ENCODE assay signal across 29 mouse cellular contexts in the genomic region with DNA sequence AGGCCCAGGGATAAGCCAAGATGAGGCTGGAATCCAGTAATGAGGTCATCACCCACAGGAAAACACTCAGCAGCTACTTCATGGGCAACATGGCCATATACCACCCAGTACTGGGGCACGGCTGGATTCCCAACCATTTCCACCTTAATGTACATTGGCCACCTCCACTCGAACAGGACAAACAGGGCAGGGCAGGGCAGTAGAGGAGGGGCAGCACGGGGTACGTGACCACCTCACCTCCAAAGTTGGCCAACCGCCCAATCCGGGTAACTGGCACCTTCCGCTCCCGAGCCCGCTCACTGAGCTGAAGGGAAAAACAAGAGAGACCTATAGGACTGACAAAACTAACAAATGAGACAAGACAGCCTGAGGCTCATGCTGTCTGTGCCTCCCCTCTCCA. TPM values are rescaled to one million over a fixed set of nuclear protein-coding genes. Genes with fewer than 3 reads are reported as not detected.
DNase-seq lines count a peak whose midpoint lies in the region; ATAC-seq and TF ChIP-seq lines count a peak whose summit lies in the region.
"Had no signal": no experiment of that assay in that cellular context is flagged by ENCODE, and none has a peak within 500 bp of the region (broad histone marks: within the 10 kb centered on the region; RNA-seq: fewer than 3 reads in every experiment).

No protein-coding gene starts in this region.

- no peak overlapping the region for H3K4me2 ChIP-seq in heart, embryonic 12.5 days
- H3K4me2 ChIP-seq in liver, postnatal 0 days (ENCODE audit: low read depth, low read length) = no peak overlapping the region
- H3K4me2 ChIP-seq in stomach, postnatal 0 days (replicated peaks; ENCODE audit: low read depth) = no peak overlapping the region
- no peak overlapping the region for H3K4me2 ChIP-seq in forebrain, embryonic 13.5 days
- H3K4me2 ChIP-seq: embryonic facial prominence, embryonic 15.5 days; forebrain, embryonic 12.5 days; heart, embryonic 11.5 days; hindbrain, embryonic 14.5 days; limb, embryonic 15.5 days; midbrain, embryonic 13.5 days; neural tube, embryonic 13.5 days; stomach, embryonic 15.5 days had no signal

- ATAC-seq in heart, embryonic 12.5 days (ENCODE audit: insufficient number of reproducible peaks, low FRiP score) = 0 out of 2 replicates have a peak, but pooled peaks have one; percentile 4
- ATAC-seq in liver, postnatal 0 days = no peak
- ATAC-seq in stomach, postnatal 0 days (ENCODE audit: low FRiP score, low TSS enrichment) = peak; percentile 64; the same call in 1 of the 2 replicates
- ATAC-seq in forebrain, embryonic 13.5 days = no peak
- ATAC-seq: activated CD4-positive, CD25-positive, alpha-beta regulatory T cell, adult 4 months; midbrain, embryonic 13.5 days had no signal

- intact Hi-C loops in heart, postnatal 14 days (cut with DNase I) = loop anchor here (5.0 kb wide), 2 partner anchors 304 to 374 kb away; partner anchors contain the start of gene Stum

- H3K4me1 ChIP-seq in heart, embryonic 12.5 days (replicated peaks) = peaks cover 9% of the 10 kb centered on the region; the same call in 1 of the 2 replicates
- peaks cover 28% of the 10 kb centered on the region for H3K4me1 ChIP-seq in liver, postnatal 0 days (ENCODE audit: insufficient read depth)
- no peaks in the 10 kb centered on the region for H3K4me1 ChIP-seq in stomach, postnatal 0 days (replicated peaks; ENCODE audit: control insufficient read depth, insufficient read depth)
- no peaks in the 10 kb centered on the region for H3K4me1 ChIP-seq in forebrain, embryonic 13.5 days
- H3K4me1 ChIP-seq: embryonic facial prominence, embryonic 10.5 days; embryonic facial prominence, embryonic 15.5 days; forebrain, embryonic 12.5 days; limb, embryonic 10.5 days; limb, embryonic 15.5 days; midbrain, embryonic 13.5 days; neural tube, embryonic 13.5 days had no signal

- no peaks in the 10 kb centered on the region for H3K9me3 ChIP-seq in heart, embryonic 12.5 days (replicated peaks)
- H3K9me3 ChIP-seq in liver, postnatal 0 days (ENCODE audit: low read length) = no peaks in the 10 kb centered on the region
- H3K9me3 ChIP-seq in stomach, postnatal 0 days (ENCODE audit: control insufficient read depth, low read length) = no peaks in the 10 kb centered on the region
- no peaks in the 10 kb centered on the region for H3K9me3 ChIP-seq in forebrain, embryonic 13.5 days (replicated peaks)
- H3K9me3 ChIP-seq: embryonic facial prominence, embryonic 10.5 days; embryonic facial prominence, embryonic 15.5 days; forebrain, embryonic 12.5 days; limb, embryonic 10.5 days; limb, embryonic 15.5 days; midbrain, embryonic 13.5 days; neural tube, embryonic 13.5 days; stomach, embryonic 15.5 days had no signal

- peak; percentile 39 to 54 for DNase-seq in cerebellum, postnatal 25 days
- no peak for DNase-seq in cerebellum, adult 8-10 months
- DNase-seq in heart, postnatal 14 days = no peak
- no peak for DNase-seq in liver, postnatal 0 days
- no peak for DNase-seq in liver
- DNase-seq in stomach, postnatal 0 days (ENCODE audit: low spot score) = peak; percentile 64
- DNase-seq: adrenal gland, postnatal 14 days; B cell, adult 2 months; cerebellum, adult 9-10 months; gastrocnemius, postnatal 25 days; kidney, adult 18-20 months; layer of hippocampus, adult 9-11 months; lung, postnatal 10 days; thymus, postnatal 14 days had no signal

- 0 out of 2 replicates have a peak, but pooled peaks cover 2% of the 10 kb centered on the region for H3K27me3 ChIP-seq in heart, embryonic 12.5 days (replicated peaks)
- H3K27me3 ChIP-seq in liver, postnatal 0 days (ENCODE audit: insufficient read depth, low read length) = no peaks in the 10 kb centered on the region
- no peaks in the 10 kb centered on the region for H3K27me3 ChIP-seq in stomach, postnatal 0 days (ENCODE audit: control insufficient read depth, insufficient read depth, low read length)
- no peaks in the 10 kb centered on the region for H3K27me3 ChIP-seq in forebrain, embryonic 13.5 days
- H3K27me3 ChIP-seq: embryonic facial prominence, embryonic 15.5 days; forebrain, embryonic 12.5 days; limb, embryonic 15.5 days; midbrain, embryonic 13.5 days; neural tube, embryonic 13.5 days; stomach, embryonic 15.5 days had no signal

- H3K4me3 ChIP-seq in heart, embryonic 12.5 days = no peak overlapping the region
- H3K4me3 ChIP-seq in liver, postnatal 0 days (ENCODE audit: low read depth, low read length) = no peak overlapping the region
- H3K4me3 ChIP-seq in stomach, postnatal 0 days (ENCODE audit: low read depth, low read length) = no peak overlapping the region
- H3K4me3 ChIP-seq in forebrain, embryonic 13.5 days = no peak overlapping the region
- H3K4me3 ChIP-seq: embryonic facial prominence, embryonic 10.5 days; embryonic facial prominence, embryonic 15.5 days; forebrain, embryonic 12.5 days; limb, embryonic 10.5 days; limb, embryonic 15.5 days; midbrain, embryonic 13.5 days; neural tube, embryonic 13.5 days; stomach, embryonic 15.5 days had no signal

- H3K9ac ChIP-seq in heart, embryonic 12.5 days = no peak overlapping the region
- H3K9ac ChIP-seq in liver, postnatal 0 days (replicated peaks) = 0 out of 2 replicates have a peak overlapping the region, but pooled peaks have one; percentile 8
- H3K9ac ChIP-seq in stomach, postnatal 0 days (ENCODE audit: low read length) = no peak overlapping the region
- H3K9ac ChIP-seq in forebrain, embryonic 13.5 days = no peak overlapping the region
- H3K9ac ChIP-seq: embryonic facial prominence, embryonic 15.5 days; forebrain, embryonic 12.5 days; hindbrain, embryonic 14.5 days; limb, embryonic 15.5 days; midbrain, embryonic 13.5 days; neural tube, embryonic 13.5 days; stomach, embryonic 15.5 days had no signal

- H3K36me3 ChIP-seq in heart, embryonic 12.5 days = no peaks in the 10 kb centered on the region
- H3K36me3 ChIP-seq in liver, postnatal 0 days (replicated peaks; ENCODE audit: insufficient read depth, low read length) = no peaks in the 10 kb centered on the region
- H3K36me3 ChIP-seq in stomach, postnatal 0 days (ENCODE audit: control insufficient read depth, insufficient read depth, low read length) = no peaks in the 10 kb centered on the region
- no peaks in the 10 kb centered on the region for H3K36me3 ChIP-seq in forebrain, embryonic 13.5 days (ENCODE audit: poor library complexity, severe bottlenecking)
- H3K36me3 ChIP-seq: embryonic facial prominence, embryonic 10.5 days; embryonic facial prominence, embryonic 15.5 days; forebrain, embryonic 12.5 days; limb, embryonic 10.5 days; limb, embryonic 15.5 days; midbrain, embryonic 13.5 days; neural tube, embryonic 13.5 days; stomach, embryonic 15.5 days had no signal

- H3K27ac ChIP-seq in heart, embryonic 12.5 days (ENCODE audit: poor library complexity, severe bottlenecking) = no peak overlapping the region
- peak overlapping the region; percentile 35; the same call in 1 of the 2 replicates for H3K27ac ChIP-seq in liver, postnatal 0 days (ENCODE audit: low read depth)
- no peak overlapping the region for H3K27ac ChIP-seq in stomach, postnatal 0 days (replicated peaks)
- no peak overlapping the region for H3K27ac ChIP-seq in forebrain, embryonic 13.5 days
- H3K27ac ChIP-seq: embryonic facial prominence, embryonic 10.5 days; embryonic facial prominence, embryonic 15.5 days; forebrain, embryonic 12.5 days; hindbrain, embryonic 14.5 days; kidney, postnatal 0 days; limb, embryonic 10.5 days; limb, embryonic 15.5 days; macrophage; midbrain, embryonic 13.5 days; neural tube, embryonic 13.5 days; stomach, embryonic 15.5 days had no signal

- 78% methylated on average over 9 of the region's 9 CpGs for WGBS in heart, embryonic 12.5 days
- WGBS in liver, postnatal 0 days (ENCODE audit: insufficient replicate concordance) = 88% methylated on average over 9 of the region's 9 CpGs
- WGBS in stomach, postnatal 0 days = 71% methylated on average over 9 of the region's 9 CpGs
- WGBS in forebrain, embryonic 13.5 days = 88% methylated on average over 9 of the region's 9 CpGs

- TF ChIP-seq CTCF in liver, postnatal 0 days (IDR thresholded peaks at IDR 0.05; ENCODE audit: low read depth) = no peak
- TF ChIP-seq CTCF in stomach, postnatal 0 days (IDR thresholded peaks at IDR 0.05; ENCODE audit: low read depth) = no peak

- no peak for TF ChIP-seq EP300 in liver, postnatal 0 days (IDR thresholded peaks at IDR 0.05; ENCODE audit: low read depth)
- no peak for TF ChIP-seq EP300 in stomach, postnatal 0 days (optimal IDR thresholded peaks at IDR 0.05)

RNA-seq across cellular contexts. Expression of gene Coq8a, which starts 21.1 kb away (rescaled TPM):
- 15.2 and 17.8 TPM in 2 replicates for polyA plus RNA-seq in heart, embryonic 12.5 days (2016; fragmentation: Nextera tagmentation; extraction: Ambion mirVana)
- 100 to 1,000 TPM; 741 to 790 TPM for total RNA-seq in heart, postnatal 14 days (2021)
- polyA plus RNA-seq in liver, postnatal 0 days (2015; fragmentation: Nextera tagmentation; extraction: Ambion mirVana) = 36.6 and 49.7 TPM in 2 replicates
- polyA plus RNA-seq in stomach, postnatal 0 days (2015; fragmentation: Nextera tagmentation; extraction: Ambion mirVana) = 25.6 and 29.8 TPM in 2 replicates
- 1.5 and 1.6 TPM in 2 replicates for polyA plus RNA-seq in forebrain, embryonic 13.5 days (2015; fragmentation: Nextera tagmentation; extraction: Ambion mirVana)

Comparison
In these comparisons a context has a peak if more than half of its experiments do, and no peak if none do; other contexts are left out.
1. DNase-seq: peak in cerebellum, postnatal 25 days (2 of 2) and stomach, postnatal 0 days (single experiment); none in cerebellum, adult 8-10 months (single experiment), heart, postnatal 14 days (0 of 2), liver, postnatal 0 days (single experiment) and liver (single experiment).
2. ATAC-seq: peak in heart, embryonic 12.5 days (single experiment) and stomach, postnatal 0 days (single experiment); none in liver, postnatal 0 days (single experiment) and forebrain, embryonic 13.5 days (single experiment).